Mouse (Mus musculus): Measurements from ENCODE around the gene Ube2z.

Ube2z gene

DNA sequence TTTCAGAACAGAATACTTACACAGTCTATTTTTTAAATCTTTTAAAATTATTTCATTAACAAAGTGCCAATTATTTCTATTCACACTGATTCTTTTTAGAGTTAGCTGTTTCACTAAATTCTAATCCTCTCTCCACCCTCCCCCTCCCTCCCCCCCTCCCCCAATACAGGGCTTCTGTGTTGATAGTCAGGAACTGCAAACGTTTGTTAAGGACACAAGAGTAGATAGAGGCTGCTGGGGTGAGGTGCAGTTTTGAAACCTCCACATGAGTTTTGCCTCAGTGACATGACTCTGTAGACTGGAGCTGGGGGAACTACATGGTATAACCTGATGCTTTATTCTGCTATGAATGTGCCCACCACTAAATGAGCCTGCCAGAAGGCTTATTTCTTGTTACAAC lies 56.4 kb downstream of the Ube2z start:
- in situ Hi-C loops (cut with MboI, MseI), result loop anchor here in 1 of 2 experiments (10.0 kb wide), 1 partner anchor 526 kb away; no protein-coding TSS in a partner anchor

DNA sequence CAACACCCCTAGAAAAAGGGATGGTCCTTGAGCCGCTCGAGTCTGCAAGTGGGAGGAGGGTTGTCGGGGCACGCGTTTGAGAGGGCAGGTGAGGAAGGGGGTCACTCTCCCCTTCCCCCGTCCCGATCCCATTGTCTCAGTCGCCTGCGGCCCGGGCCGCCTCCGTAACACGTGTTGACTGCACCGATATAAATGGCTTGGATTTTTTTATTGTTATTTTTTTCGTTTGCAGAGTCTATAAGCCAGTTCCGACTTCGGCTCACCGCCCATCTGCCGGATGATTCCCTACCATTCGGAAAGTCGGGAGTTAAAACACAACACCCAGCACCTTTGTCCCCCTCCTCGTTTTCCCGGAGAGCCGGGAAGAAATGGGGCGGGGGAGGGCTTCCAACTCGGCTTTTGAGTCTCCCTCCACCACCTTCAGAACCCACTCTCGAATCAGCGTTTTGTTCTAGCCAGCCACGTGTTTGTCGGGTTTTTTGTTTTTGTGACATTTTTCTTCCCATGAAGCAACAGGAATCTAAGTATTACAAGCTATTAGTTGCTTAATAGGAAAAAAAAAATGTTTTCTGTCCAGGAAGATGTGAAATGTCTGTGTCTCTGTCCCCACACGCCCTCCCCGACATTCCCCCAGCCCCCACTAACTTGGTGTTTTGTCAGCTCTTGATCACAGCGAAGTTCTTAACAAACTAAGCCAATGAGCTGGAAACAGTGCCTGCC lies 57.5 kb downstream of the Ube2z start:
- in situ Hi-C loops (cut with MboI, MseI), result loop anchor here in 1 of 2 experiments (10.0 kb wide), 1 partner anchor 527 kb away; no protein-coding TSS in a partner anchor

DNA sequence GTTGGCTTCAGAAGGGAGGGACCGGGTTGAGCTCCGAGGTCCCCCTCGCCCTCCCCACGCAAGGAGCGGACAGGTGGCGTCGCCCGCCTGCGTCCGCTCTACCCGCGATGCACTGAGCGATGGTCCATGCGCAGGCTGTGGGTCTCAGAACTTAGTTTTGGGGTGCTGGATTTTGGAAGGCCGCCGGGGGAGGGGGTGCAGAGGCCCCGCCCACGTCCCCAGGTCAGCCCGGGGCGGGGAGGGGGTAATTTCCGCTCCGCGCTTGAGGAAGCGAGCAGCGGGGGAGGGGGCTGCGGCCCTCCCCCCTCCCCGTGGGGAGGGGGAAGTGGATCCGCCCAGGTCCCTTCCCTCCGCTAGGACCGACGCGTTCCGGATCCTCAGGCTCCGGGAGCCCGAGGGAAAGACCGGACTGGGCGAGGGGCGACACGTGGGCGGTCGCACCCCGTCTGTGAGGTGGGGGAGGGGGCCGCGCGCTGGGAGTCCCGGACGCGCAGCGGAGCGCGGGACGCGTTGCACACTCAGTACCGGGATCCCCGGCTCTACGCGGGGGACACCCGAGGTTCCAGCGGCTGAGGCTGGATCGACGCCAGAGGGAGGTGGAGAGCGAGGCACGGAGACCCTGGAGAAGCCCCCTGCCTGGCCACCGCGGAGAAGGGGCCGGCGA lies 58.2 kb downstream of the Ube2z start:
- in situ Hi-C loops (cut with MboI, MseI), result loop anchor here in 1 of 2 experiments (10.0 kb wide), 1 partner anchor 528 kb away; no protein-coding TSS in a partner anchor

GRCm38 (mm10) chr11:96006367-96006851 lies 58.8 kb downstream of the Ube2z start:
- in situ Hi-C loops (cut with MboI, MseI), result loop anchor here in 1 of 2 experiments (10.0 kb wide), 1 partner anchor 528 kb away; no protein-coding TSS in a partner anchor

- in situ Hi-C loops (cut with MboI, MseI), result loop anchor here in 1 of 2 experiments (10.0 kb wide), 1 partner anchor 529 kb away; no protein-coding TSS in a partner anchor
Measured at GRCm38 (mm10) chr11:96005403-96006271, 59.6 kb downstream of the Ube2z start, which contains the start of gene Igf2bp1. TSS of gene Igf2bp1 (minus strand) at chr11:96005940.

GRCm38 (mm10) chr11:96004793-96005402 lies 60.3 kb downstream of the Ube2z start:
- in situ Hi-C loops (cut with MboI, MseI), result loop anchor here in 1 of 2 experiments (10.0 kb wide), 1 partner anchor 530 kb away; no protein-coding TSS in a partner anchor

- in situ Hi-C loops (cut with MboI, MseI), result loop anchor here in 1 of 2 experiments (10.0 kb wide), 1 partner anchor 531 kb away; no protein-coding TSS in a partner anchor
Measured at GRCm38 (mm10) chr11:96003969-96004792, 61.0 kb downstream of the Ube2z start.

GRCm38 (mm10) chr11:96003100-96003900 lies 61.9 kb downstream of the Ube2z start:
- in situ Hi-C loops (cut with MboI, MseI), result loop anchor here in 1 of 2 experiments (10.0 kb wide), 1 partner anchor 532 kb away; no protein-coding TSS in a partner anchor

All from T-helper 17 cell (primary cell).